Mouse (Mus musculus) thymus, postnatal 25 days (tissue): ENCODE data around the gene Zbtb9.
A peak's percentile ranks its signal among the peaks of the same experiment; 100 is the strongest.

Experiments
- DNase-seq: peaks from one replicate; pipeline ENCODE4 v3.0.0; 2022

Zbtb9 gene

GRCm38 (mm10) chr17:26947231-26948100 lies 25.5 kb upstream of the Zbtb9 start:
- DNase-seq, result no peak

- DNase-seq, result peak; percentile 33
Observed at GRCm38 (mm10) chr17:26948316-26949050, 24.5 kb upstream of the Zbtb9 start.

GRCm38 (mm10) chr17:26949051-26949577 lies 23.9 kb upstream of the Zbtb9 start:
- DNase-seq, result no peak

DNA sequence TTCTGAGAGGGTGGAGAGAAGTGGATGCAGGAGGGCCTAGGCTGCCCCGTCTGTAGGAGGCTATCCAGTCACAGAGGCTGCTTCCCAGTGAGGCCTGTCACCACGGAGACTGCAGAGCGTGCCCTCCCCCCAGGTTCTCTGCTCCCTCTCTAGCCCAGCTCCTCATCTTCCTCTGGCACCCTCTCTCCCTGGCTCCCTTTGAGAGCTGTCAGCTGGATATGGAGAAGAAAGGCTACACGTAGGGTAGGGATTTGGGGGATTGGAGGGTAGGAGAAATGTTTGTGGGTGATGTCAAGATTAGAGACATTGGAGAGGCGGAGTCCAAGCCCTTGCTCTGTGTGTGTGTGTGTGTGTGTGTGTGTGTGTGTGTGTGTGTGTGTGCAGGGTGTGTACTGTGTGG lies 23.1 kb upstream of the Zbtb9 start:
- no peak for DNase-seq

DNA sequence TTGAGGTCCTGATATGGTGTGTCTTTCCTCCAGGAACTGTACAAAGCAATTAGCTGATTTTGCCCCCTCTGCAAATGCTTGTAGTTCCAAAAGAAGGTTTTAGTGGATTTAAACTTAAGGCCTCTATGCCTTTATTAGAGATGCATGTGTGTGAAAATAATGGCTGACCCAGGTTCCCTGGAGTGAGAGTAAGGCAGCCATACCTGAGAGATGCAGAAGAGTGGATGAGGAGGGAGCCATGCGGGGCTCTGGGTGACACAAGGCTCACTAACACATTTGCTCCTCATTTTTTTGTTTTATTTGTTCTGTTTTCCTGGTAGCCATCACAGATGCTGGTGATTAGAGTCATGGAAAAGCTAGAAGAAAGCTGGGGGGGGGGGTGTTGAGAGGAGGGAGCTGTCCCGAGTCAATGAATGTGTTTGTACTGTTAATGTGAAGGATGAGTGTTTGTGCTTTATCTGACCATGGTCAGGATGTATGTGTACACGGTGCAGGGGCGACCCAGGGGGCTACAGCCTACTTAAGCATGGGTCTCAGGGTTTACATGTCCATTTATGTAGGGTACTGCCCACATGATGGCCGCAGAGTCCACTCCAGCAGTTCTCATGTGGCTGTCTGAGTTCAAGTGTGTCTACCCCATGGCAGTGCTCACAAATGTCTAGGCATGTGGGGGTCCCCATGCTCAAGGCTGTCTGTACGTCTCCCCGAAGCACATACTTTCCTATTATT lies 22.2 kb upstream of the Zbtb9 start:
- DNase-seq, result no peak

DNA sequence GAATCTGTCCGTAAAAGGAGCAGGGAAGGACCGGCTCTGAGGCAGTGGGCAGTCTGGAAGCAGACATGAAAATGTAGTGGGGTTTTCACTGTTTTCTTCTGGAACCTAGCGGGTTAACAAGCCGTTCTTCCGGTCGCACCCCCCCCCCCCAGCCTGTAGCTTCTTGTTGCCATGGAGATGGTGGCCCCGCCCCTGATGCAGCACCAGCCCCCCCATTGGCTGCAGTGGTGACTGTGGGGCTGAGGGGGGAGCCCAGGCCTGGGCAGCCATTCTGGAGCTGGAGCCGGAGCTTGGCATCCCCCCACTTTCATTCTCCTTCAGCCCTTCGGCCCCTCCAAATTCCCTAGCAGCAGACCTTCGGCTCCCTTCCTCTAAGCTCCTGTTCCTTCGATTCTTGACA lies 21.6 kb upstream of the Zbtb9 start:
- DNase-seq, result peak; percentile 83

- peak; percentile 41 for DNase-seq
Observed at GRCm38 (mm10) chr17:26951952-26952877, 20.8 kb upstream of the Zbtb9 start.

DNA sequence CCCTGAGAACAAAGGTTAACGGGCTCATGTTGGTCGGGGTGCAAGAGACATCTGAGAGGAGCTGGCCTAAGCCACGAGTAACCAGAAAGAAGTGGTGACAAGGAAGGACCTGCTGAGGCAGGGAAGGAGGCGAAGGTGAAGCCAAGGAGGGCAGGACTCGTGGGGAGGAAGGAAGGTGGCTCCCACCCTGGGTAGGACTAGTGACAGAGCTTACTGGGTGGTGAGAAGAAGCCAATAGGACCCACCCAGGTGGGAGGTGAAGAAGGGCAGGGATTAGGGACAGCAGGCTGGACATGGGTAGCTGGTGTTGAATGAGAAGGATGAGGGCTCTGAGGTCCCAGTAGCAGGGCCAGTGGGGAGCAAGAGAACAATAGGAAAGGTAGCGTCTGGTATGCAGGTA lies 19.8 kb upstream of the Zbtb9 start:
- no peak for DNase-seq

DNA sequence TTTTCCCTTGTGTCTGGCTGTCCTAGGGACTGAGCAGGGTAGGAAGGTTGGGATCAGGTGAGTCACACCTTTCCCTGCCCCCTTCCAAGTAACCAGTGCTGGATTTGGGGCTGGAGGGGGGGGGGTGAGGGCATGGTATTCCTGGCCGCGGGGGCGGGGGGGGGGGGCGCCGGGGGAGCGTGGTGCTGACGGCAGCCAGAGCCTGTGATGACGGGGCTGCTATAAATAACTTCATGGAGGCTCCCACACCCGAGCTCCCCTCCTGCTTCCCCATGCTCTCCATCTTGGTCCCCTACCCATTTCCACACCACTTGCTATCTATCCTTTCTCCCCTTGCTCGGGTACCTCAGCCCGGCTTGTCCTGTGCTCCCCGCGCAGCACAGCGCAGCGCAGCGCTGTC lies 19.2 kb upstream of the Zbtb9 start:
- no peak for DNase-seq

DNA sequence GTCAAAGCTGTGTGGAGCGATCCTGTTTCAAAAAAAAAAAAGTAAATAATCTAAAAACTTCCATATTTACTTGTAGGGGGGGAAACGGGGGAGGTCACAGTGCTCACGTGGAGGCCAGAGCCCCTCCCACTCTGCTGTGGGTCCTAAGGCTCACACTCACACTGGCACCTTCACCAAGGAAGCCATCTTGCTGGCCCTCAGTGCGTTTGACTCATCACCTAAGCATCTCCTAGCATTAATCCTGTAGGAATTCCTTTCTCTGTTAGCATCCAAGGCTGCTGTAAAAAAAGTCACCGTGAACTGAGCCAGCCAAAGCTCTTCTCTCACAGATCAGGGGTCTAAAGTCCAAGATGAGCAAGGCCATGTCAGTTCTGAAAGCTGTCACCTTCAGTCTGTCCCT lies 16.7 kb upstream of the Zbtb9 start:
- DNase-seq, result no peak

- DNase-seq, result no peak
Observed at GRCm38 (mm10) chr17:26956895-26957294, 16.1 kb upstream of the Zbtb9 start.

GRCm38 (mm10) chr17:26957872-26958271 lies 15.1 kb upstream of the Zbtb9 start:
- DNase-seq, result no peak

DNA sequence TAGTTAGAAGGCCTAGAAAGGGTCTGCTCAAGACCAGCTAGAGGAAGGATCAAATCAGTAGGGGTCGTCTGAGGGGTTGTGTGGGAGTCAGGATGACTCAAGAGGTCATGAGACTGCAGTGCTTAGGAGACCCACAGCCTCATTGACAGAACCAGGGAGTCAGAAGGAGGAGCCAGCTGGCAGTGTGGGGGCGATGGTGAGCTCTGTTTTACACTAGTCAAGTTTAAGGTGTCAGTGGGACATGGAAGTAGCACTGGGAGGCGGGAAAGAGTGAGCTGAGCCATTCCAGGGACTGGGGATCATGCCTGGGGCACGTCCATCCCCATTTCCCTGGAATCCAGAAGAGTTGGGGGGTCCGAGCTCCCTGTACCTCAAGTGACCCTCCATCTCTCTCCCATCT lies 14.1 kb upstream of the Zbtb9 start:
- no peak for DNase-seq

GRCm38 (mm10) chr17:26959815-26960214 lies 13.2 kb upstream of the Zbtb9 start:
- DNase-seq, result no peak

DNA sequence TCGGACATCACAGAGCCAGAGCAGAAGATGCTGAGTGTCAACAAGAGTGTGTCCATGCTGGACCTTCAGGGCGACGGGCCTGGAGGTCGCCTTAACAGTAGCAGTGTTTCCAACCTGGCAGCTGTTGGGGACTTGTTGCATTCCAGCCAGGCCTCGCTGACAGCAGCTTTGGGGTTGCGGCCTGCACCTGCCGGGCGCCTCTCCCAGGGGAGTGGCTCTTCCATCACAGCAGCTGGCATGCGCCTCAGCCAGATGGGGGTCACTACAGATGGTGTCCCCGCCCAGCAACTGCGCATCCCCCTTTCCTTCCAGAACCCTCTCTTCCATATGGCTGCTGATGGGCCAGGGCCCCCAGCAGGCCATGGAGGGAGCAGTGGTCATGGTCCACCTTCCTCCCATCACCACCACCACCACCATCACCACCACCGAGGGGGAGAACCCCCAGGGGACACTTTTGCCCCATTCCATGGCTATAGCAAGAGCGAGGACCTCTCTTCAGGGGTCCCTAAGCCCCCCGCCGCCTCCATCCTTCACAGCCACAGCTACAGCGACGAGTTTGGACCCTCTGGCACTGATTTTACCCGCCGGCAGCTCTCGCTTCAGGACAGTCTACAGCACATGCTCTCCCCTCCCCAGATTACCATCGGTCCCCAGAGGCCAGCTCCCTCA lies 11.3 kb upstream of the Zbtb9 start:
- no peak for DNase-seq

DNA sequence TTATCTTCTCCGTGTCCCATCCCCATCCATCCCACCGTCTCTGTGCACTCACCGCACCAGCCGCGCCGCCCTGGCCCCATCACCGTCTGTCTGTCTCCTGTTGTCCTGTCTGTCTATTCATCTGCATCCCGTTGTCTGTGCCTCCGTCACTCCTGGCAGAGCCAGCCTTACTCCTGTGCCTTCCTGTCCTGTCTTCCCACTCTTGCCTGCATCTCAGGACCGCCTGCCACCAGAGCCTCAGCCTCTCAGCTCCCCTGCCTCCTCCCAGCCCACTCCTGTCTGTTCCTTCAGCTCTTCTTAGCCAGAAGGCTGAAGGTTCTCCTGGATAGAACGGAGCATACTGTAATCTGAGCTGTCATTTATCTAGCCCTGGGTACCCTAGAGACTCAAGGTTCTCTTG lies 6.0 kb upstream of the Zbtb9 start:
- DNase-seq, result no peak

GRCm38 (mm10) chr17:26967477-26967876 lies 5.5 kb upstream of the Zbtb9 start:
- DNase-seq, result no peak

DNA sequence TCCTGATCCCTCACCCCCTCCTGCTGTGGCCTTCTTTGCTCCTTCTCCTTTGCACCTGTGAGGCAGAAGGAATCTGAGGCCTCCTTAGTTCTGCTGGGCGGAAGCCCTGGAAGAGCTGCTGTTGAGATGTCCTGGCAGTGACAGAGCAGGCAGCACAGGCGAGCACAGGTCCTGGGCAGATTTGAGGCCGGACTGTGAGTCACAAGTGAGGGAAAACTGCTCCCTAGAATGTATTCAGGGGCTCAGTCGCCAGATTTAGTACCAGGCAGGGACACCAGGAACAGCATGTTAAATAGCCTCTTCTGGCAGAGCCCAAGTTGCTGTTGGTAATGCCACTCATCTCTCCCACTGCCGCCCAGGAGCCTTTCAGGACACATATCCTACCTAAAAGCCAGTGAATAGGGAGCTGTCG lies 4.8 kb upstream of the Zbtb9 start:
- no peak for DNase-seq

DNA sequence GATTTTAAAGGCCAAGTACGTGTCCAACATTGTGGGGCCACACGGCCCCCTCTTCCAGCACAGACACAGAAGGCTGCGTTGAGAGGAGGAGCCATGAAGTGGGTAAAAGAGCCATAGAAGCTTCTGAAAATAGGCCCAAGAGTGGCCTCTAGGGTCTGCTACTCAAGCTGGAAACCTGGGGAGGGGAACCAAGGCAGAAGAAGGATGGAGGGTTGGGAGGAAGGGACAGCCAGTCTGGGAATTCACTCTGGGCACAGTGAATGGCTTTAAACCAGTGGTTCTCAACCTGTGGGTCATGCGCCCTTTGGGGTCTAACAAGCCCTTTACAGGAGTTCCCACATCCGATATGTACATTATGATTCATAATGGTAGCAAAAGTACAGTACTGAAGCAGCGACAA lies 3.7 kb upstream of the Zbtb9 start:
- no peak for DNase-seq

GRCm38 (mm10) chr17:26970221-26970620 lies 2.7 kb upstream of the Zbtb9 start:
- DNase-seq, result no peak

GRCm38 (mm10) chr17:26971247-26971905 lies 1.6 kb upstream of the Zbtb9 start:
- no peak for DNase-seq
